Mouse (Mus musculus) neural tube, embryonic 14.5 days (tissue): ENCODE data around the gene Gm14419. TPM values are rescaled to one million over a fixed set of nuclear protein-coding genes. Genes with fewer than 3 reads are reported as not detected.
"Not testable (repeated sequence)": the region's sequence is repeated elsewhere in the genome, so short reads cannot be mapped to it uniquely, and the experiment has no call there.

ENCODE experiments used
- ATAC-seq: fragments of 200-750 bp; cut with Nextera tagmentation; 2 replicates; pipeline ENCODE4 v1.8.0; 2017; ENCODE audit warnings: low read depth, mild to moderate bottlenecking, moderate TSS enrichment, moderate library complexity
- H3K27ac ChIP-seq: fragments of 300-500 bp; sonication (generic); 2 replicates; pipeline ENCODE4 v1.5.1; 2014; ENCODE audit warnings: low read depth, mild to moderate bottlenecking, control low read depth, low read length, moderate library complexity, mixed read lengths
- H3K27me3 ChIP-seq: fragments of 300-500 bp; sonication (generic); 2 replicates; pipeline ENCODE4 v1.6.1; 2014; ENCODE audit warnings: low read length; ENCODE audit not compliant: control insufficient read depth, insufficient read depth
- H3K36me3 ChIP-seq: fragments of 300-500 bp; sonication (generic); 2 replicates; pipeline ENCODE4 v1.6.1; 2014; ENCODE audit warnings: low read length, mixed read lengths; ENCODE audit not compliant: control insufficient read depth, insufficient read depth
- H3K4me1 ChIP-seq: fragments of 300-500 bp; sonication (generic); 2 replicates; pipeline ENCODE4 v1.6.1; 2014; ENCODE audit warnings: low read length; ENCODE audit not compliant: control insufficient read depth, insufficient read depth
- H3K4me2 ChIP-seq: fragments of 300-500 bp; sonication (generic); 2 replicates; pipeline ENCODE4 v1.6.1; 2014; ENCODE audit warnings: mild to moderate bottlenecking, low read depth, low read length, control low read depth
- H3K4me3 ChIP-seq: fragments of 300-500 bp; sonication (generic); 2 replicates; pipeline ENCODE4 v1.5.1; 2014; ENCODE audit warnings: low read depth, low read length, control low read depth, mixed read lengths
- H3K9ac ChIP-seq: fragments of 300-500 bp; sonication (generic); replicated peaks from 2 replicates; pipeline ENCODE4 v1.6.1; 2014; ENCODE audit warnings: low read depth, mild to moderate bottlenecking, control low read depth, low read length, mixed read lengths
- H3K9me3 ChIP-seq: fragments of 300-500 bp; sonication (generic); 2 replicates; pipeline ENCODE4 v1.6.1; 2016; ENCODE audit warnings: low read length; ENCODE audit not compliant: control insufficient read depth
- WGBS: fragments of 180-500 bp; shearing (Covaris S2); extraction: QIAGEN DNeasy Blood & Tissue Kit; methylation state at CpG from one replicate; pipeline ENCODE4 v1.1.7; 2014; 5-methylcytosine and 5-hydroxymethylcytosine counted together
- polyA plus RNA-seq: library from polyadenylated mRNA; unstranded; fragments of >200 nt; fragmentation: Nextera tagmentation; extraction: Ambion mirVana; gene quantifications from 2 replicates; pipeline ENCODE4 v1.2.1, GENCODE M21; 2014

The Gm14419 gene
- 6.0 and 7.4 TPM in 2 replicates for polyA plus RNA-seq

GRCm38 (mm10) chr2:177000656-177001055, at the start of gene Gm14419:
TSS of gene Gm14419 (plus strand) at chr2:177000956.
- H3K27me3 ChIP-seq, H3K4me3 ChIP-seq, H3K9ac ChIP-seq, H3K9me3 ChIP-seq, H3K27ac ChIP-seq, ATAC-seq, H3K36me3 ChIP-seq, H3K4me2 ChIP-seq, H3K4me1 ChIP-seq: not testable (repeated sequence)
- WGBS: no CpG with 5 or more reads among the region's 6 CpGs

Other genes starting within 250 kb of the Gm14419 start
- gene Gm14295, start 202.3 kb upstream of the Gm14419 start, polyA plus RNA-seq: 8.4 and 9.1 TPM in 2 replicates
- gene Gm14408, start 169.8 kb upstream of the Gm14419 start, polyA plus RNA-seq: not detected in 2 replicates
- gene Gm14296, start 73.1 kb upstream of the Gm14419 start, polyA plus RNA-seq: 9.7 and 13.3 TPM in 2 replicates
- gene Gm14401, start 73.4 kb downstream of the Gm14419 start, polyA plus RNA-seq: 0.22 TPM in 1 of 2 replicates, not detected in the other
- 48.0 and 48.3 TPM in 2 replicates for gene Gm14410, start 205.5 kb downstream of the Gm14419 start, polyA plus RNA-seq